Mouse (Mus musculus): ENCODE measurements around the gene Mapk6. TPM values are rescaled to one million over a fixed set of nuclear protein-coding genes. Genes with fewer than 3 reads are reported as not detected.

Gene Mapk6
- polyA plus RNA-seq, 1 experiment from 2014 or later, result 28.0 TPM

- no peak for TF ChIP-seq EP300 (IDR thresholded peaks at IDR 0.05)
- no peak for TF ChIP-seq CTCF (IDR thresholded peaks at IDR 0.05)
- no peak for DNase-seq (ENCODE audit: low spot score)
- H3K27ac ChIP-seq (ENCODE audit: low read length), result no peak overlapping the region
Observed at GRCm38 (mm10) chr9:75427366-75428273, 17.8 kb upstream of the Mapk6 start.

GRCm38 (mm10) chr9:75425796-75426391 is 16.1 kb upstream of the Mapk6 start:
- Histone ChIP-seq H3K9ac (replicated peaks; ENCODE audit: low read depth) (no peak overlapping the region), H3K4me2 (replicated peaks; ENCODE audit: low read depth, low read length) (no peak overlapping the region), H3K27me3 (replicated peaks; ENCODE audit: insufficient read depth, low read length) (no peaks in the 10 kb centered on the region), H3K36me3 (ENCODE audit: insufficient read depth, low read length) (no peaks in the 10 kb centered on the region), H3K27ac (ENCODE audit: low read length) (peak overlapping the region; percentile 32; the same call in 1 of the 2 replicates), H3K9me3 (ENCODE audit: low read length) (no peaks in the 10 kb centered on the region), H3K4me3 (ENCODE audit: low read depth, low read length) (no peak overlapping the region), H3K4me1 (ENCODE audit: insufficient read depth, low read depth, low read length) (no peaks in the 10 kb centered on the region)
- peak; percentile 54 for DNase-seq (ENCODE audit: low spot score)
- no peak for TF ChIP-seq CTCF (IDR thresholded peaks at IDR 0.05)
- TF ChIP-seq EP300 (IDR thresholded peaks at IDR 0.05), result peak; percentile 76; the same call in 1 of the 2 replicates
- ATAC-seq, result peak; percentile 58
- WGBS, result 61% methylated on average over 7 of the region's 7 CpGs

More at GRCm38 (mm10) chr9:75427366-75428273, 17.8 kb upstream of the Mapk6 start:
- Histone ChIP-seq H3K4me1 (ENCODE audit: insufficient read depth, low read depth, low read length) (no peaks in the 10 kb centered on the region), H3K4me2 (replicated peaks; ENCODE audit: low read depth, low read length) (no peak overlapping the region), H3K27me3 (replicated peaks; ENCODE audit: insufficient read depth, low read length) (no peaks in the 10 kb centered on the region), H3K9ac (replicated peaks; ENCODE audit: low read depth) (no peak overlapping the region), H3K4me3 (ENCODE audit: low read depth, low read length) (no peak overlapping the region), H3K36me3 (ENCODE audit: insufficient read depth, low read length) (no peaks in the 10 kb centered on the region), H3K9me3 (ENCODE audit: low read length) (no peaks in the 10 kb centered on the region)
- WGBS, result 73% methylated on average over 9 of the region's 9 CpGs
- ATAC-seq, result no peak

- Histone ChIP-seq H3K27ac (ENCODE audit: low read length) (peak overlapping the region; percentile 55; the same call in 1 of the 2 replicates), H3K9me3 (ENCODE audit: low read length) (no peaks in the 10 kb centered on the region), H3K4me1 (ENCODE audit: insufficient read depth, low read depth, low read length) (no peaks in the 10 kb centered on the region), H3K4me2 (replicated peaks; ENCODE audit: low read depth, low read length) (no peak overlapping the region), H3K36me3 (ENCODE audit: insufficient read depth, low read length) (no peaks in the 10 kb centered on the region), H3K9ac (replicated peaks; ENCODE audit: low read depth) (no peak overlapping the region), H3K4me3 (ENCODE audit: low read depth, low read length) (no peak overlapping the region), H3K27me3 (replicated peaks; ENCODE audit: insufficient read depth, low read length) (no peaks in the 10 kb centered on the region)
- WGBS, result 40% methylated on average over 6 of the region's 6 CpGs
- TF ChIP-seq CTCF (IDR thresholded peaks at IDR 0.05), result no peak
- TF ChIP-seq EP300 (IDR thresholded peaks at IDR 0.05), result peak; percentile 64
- ATAC-seq (peak; percentile 65), DNase-seq (ENCODE audit: low spot score) (no peak)
Observed at GRCm38 (mm10) chr9:75424358-75425150, 14.7 kb upstream of the Mapk6 start.

GRCm38 (mm10) chr9:75423683-75424082 is 13.9 kb upstream of the Mapk6 start:
- Histone ChIP-seq H3K27me3 (replicated peaks; ENCODE audit: insufficient read depth, low read length) (no peaks in the 10 kb centered on the region), H3K27ac (ENCODE audit: low read length) (peak overlapping the region; percentile 55; the same call in 1 of the 2 replicates), H3K4me2 (replicated peaks; ENCODE audit: low read depth, low read length) (no peak overlapping the region), H3K9me3 (ENCODE audit: low read length) (no peaks in the 10 kb centered on the region), H3K4me3 (ENCODE audit: low read depth, low read length) (no peak overlapping the region), H3K9ac (replicated peaks; ENCODE audit: low read depth) (no peak overlapping the region), H3K4me1 (ENCODE audit: insufficient read depth, low read depth, low read length) (no peaks in the 10 kb centered on the region), H3K36me3 (ENCODE audit: insufficient read depth, low read length) (no peaks in the 10 kb centered on the region)
- DNase-seq (ENCODE audit: low spot score) (peak; percentile 69), ATAC-seq (peak; percentile 64)
- TF ChIP-seq CTCF (IDR thresholded peaks at IDR 0.05) (no peak), EP300 (IDR thresholded peaks at IDR 0.05) (peak; percentile 94)
- 55% methylated on average over 5 of the region's 5 CpGs for WGBS

GRCm38 (mm10) chr9:75422251-75422691 is 12.5 kb upstream of the Mapk6 start:
- TF ChIP-seq EP300 (IDR thresholded peaks at IDR 0.05) (peak; percentile 35; the same call in 1 of the 2 replicates), CTCF (IDR thresholded peaks at IDR 0.05) (no peak)
- Histone ChIP-seq H3K27me3 (replicated peaks; ENCODE audit: insufficient read depth, low read length) (no peaks in the 10 kb centered on the region), H3K4me1 (ENCODE audit: insufficient read depth, low read depth, low read length) (no peaks in the 10 kb centered on the region), H3K4me2 (replicated peaks; ENCODE audit: low read depth, low read length) (no peak overlapping the region), H3K9me3 (ENCODE audit: low read length) (no peaks in the 10 kb centered on the region), H3K27ac (ENCODE audit: low read length) (no peak overlapping the region), H3K9ac (replicated peaks; ENCODE audit: low read depth) (no peak overlapping the region), H3K36me3 (ENCODE audit: insufficient read depth, low read length) (no peaks in the 10 kb centered on the region), H3K4me3 (ENCODE audit: low read depth, low read length) (no peak overlapping the region)
- ATAC-seq (peak; percentile 36), DNase-seq (ENCODE audit: low spot score) (no peak)
- WGBS, result 82% methylated on average over 3 of the region's 3 CpGs
